Mouse (Mus musculus) heart, postnatal 0 days (tissue): ENCODE measurements around the gene Dlg2.

ENCODE experiments used
- CTCF ChIP-seq: IDR thresholded peaks from 2 replicates; pipeline ENCODE4 v1.5.1; 2016; ENCODE audit warnings: antibody characterized with exemption, control low read depth, low read depth
- EP300 ChIP-seq: IDR thresholded peaks from 2 replicates; pipeline ENCODE4 v1.6.1; 2016; ENCODE audit warnings: antibody characterized with exemption, low read depth

DNA sequence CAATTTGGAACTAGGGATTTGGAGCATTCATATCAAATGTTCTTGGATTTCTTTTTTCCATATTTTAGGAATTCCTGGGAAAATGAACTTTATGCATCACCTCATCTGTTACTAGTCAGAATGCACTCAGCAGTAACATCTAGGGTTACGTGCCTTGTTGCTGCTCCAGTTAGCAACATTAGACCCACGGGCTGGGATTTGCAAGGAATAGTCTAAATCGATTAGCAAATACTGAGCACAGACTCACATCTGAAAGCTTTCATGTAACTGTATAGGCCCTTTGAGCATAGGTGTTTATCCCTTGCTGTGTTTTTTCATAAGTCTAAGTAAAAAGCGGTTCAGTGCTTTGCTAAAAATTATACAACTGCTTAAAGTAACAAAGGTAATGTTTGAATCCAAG is 1887.3 kb downstream of the Dlg2 start:
- TF ChIP-seq CTCF, result no peak
- no peak for TF ChIP-seq EP300
